11 mouse cellular contexts compared by ENCODE assay signal in the genomic region with DNA sequence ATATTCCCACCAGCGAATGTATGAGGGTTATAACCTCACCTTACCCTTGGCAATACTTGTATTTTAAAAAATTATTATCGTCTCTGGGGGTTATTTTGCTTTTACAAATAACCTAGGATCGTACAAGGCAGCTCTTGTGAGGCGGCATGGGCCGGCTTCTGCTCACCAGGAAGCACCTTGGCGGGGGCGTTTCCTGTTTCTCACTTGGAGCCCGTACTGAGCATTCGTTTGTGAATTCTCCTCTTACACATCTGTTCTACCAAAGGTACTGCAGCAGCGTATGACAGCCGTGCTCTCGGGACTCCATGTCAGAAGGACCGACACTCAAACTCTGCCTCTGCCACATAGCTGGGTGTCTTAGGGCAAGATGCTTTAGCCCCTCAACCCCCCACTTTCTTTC.
DNase-seq lines count a peak whose midpoint lies in the region; ATAC-seq and TF ChIP-seq lines count a peak whose summit lies in the region.
"Had no signal": no experiment of that assay in that cellular context is flagged by ENCODE, and none has a peak within 500 bp of the region (broad histone marks: within the 10 kb centered on the region; RNA-seq: fewer than 3 reads in every experiment).

No protein-coding gene starts in this region.

- H3K4me1 ChIP-seq in liver, embryonic 12.5 days: no peaks in the 10 kb centered on the region
- peaks cover 5% of the 10 kb centered on the region for H3K4me1 ChIP-seq in thymus, adult 2 months (replicated peaks; ENCODE audit: control insufficient read depth, insufficient read depth, low read length)
- H3K4me1 ChIP-seq: hindbrain, embryonic 15.5 days; liver, embryonic 13.5 days had no signal

- H3K4me3 ChIP-seq in liver, embryonic 12.5 days: no peak overlapping the region
- H3K4me3 ChIP-seq in thymus, adult 2 months (ENCODE audit: control insufficient read depth, insufficient read depth, low read length): no peak overlapping the region
- H3K4me3 ChIP-seq: hindbrain, embryonic 15.5 days; liver, embryonic 13.5 days had no signal

- no peak overlapping the region for H3K27ac ChIP-seq in liver, embryonic 12.5 days
- peak overlapping the region; percentile 67 for H3K27ac ChIP-seq in thymus, adult 2 months (ENCODE audit: control insufficient read depth, insufficient read depth, low read length)
- H3K27ac ChIP-seq: hindbrain, embryonic 15.5 days; liver, embryonic 13.5 days had no signal

- no peak for ATAC-seq in liver, embryonic 12.5 days

- no peak for TF ChIP-seq POLR2A in thymus, adult 2 months (IDR thresholded peaks at IDR 0.05; ENCODE audit: control insufficient read depth, extremely low read depth, insufficient read depth, low read length, poor library complexity)

- 0 out of 2 replicates have a peak, but pooled peaks have one; percentile 13 for TF ChIP-seq CTCF in thymus, adult 2 months (IDR thresholded peaks at IDR 0.05; ENCODE audit: borderline replicate concordance, control insufficient read depth, extremely low read depth, insufficient read depth, low read length, poor library complexity)

- WGBS in liver, embryonic 12.5 days (ENCODE audit: insufficient replicate concordance): 28% methylated on average over 13 of the region's 13 CpGs
- 7% methylated on average over 13 of the region's 13 CpGs for WGBS in thymus, adult 2 months

- peak; percentile 18 for DNase-seq in liver
- peak; percentile 80 for DNase-seq in CD4-positive, CD25-positive, alpha-beta regulatory T cell, adult 2 months (ENCODE audit: low read depth, low spot score)
- peak; percentile 78 for DNase-seq in induced T-regulatory cell, adult 2 months (ENCODE audit: low read depth)
- peak; percentile 67 for DNase-seq in thymus, adult 2 months
- no peak for DNase-seq in adrenal gland, postnatal 25 days
- DNase-seq in urinary bladder, adult 18-20 months (ENCODE audit: low spot score in 2 of 2): no peak
- DNase-seq in gastrocnemius, adult 8-10 months (ENCODE audit: low spot score in 2 of 2): no peak
- DNase-seq: cerebellum, adult 9-10 months; liver, embryonic 13.5 days had no signal

- no peak overlapping the region for H3K4me2 ChIP-seq in liver, embryonic 12.5 days
- H3K4me2 ChIP-seq: hindbrain, embryonic 15.5 days; liver, embryonic 13.5 days had no signal

- no peak overlapping the region for H3K9ac ChIP-seq in liver, embryonic 12.5 days
- H3K9ac ChIP-seq: hindbrain, embryonic 15.5 days; liver, embryonic 13.5 days had no signal

- no peaks in the 10 kb centered on the region for H3K36me3 ChIP-seq in liver, embryonic 12.5 days
- no peaks in the 10 kb centered on the region for H3K36me3 ChIP-seq in thymus, adult 2 months (ENCODE audit: control insufficient read depth, insufficient read depth, low read length)
- H3K36me3 ChIP-seq: hindbrain, embryonic 15.5 days; liver, embryonic 13.5 days had no signal

- H3K9me3 ChIP-seq in liver, embryonic 12.5 days (replicated peaks): no peaks in the 10 kb centered on the region
- H3K9me3 ChIP-seq: hindbrain, embryonic 15.5 days; liver, embryonic 13.5 days had no signal

- H3K27me3 ChIP-seq in liver, embryonic 12.5 days (replicated peaks): no peaks in the 10 kb centered on the region
- H3K27me3 ChIP-seq in thymus, adult 2 months (ENCODE audit: control insufficient read depth, insufficient read depth, low read length): no peaks in the 10 kb centered on the region
- H3K27me3 ChIP-seq: hindbrain, embryonic 15.5 days; liver, embryonic 13.5 days had no signal

Comparison
In these comparisons a context has a peak if more than half of its experiments do, and no peak if none do; other contexts are left out.
1. DNase-seq: peak in liver (single experiment), CD4-positive, CD25-positive, alpha-beta regulatory T cell, adult 2 months (single experiment), induced T-regulatory cell, adult 2 months (single experiment) and thymus, adult 2 months (single experiment); none in adrenal gland, postnatal 25 days (single experiment), urinary bladder, adult 18-20 months (0 of 2) and gastrocnemius, adult 8-10 months (0 of 2).